Mouse (Mus musculus) liver, embryonic 18 days (tissue): ENCODE results near the gene Tmod1. TPM values are rescaled to one million over a fixed set of nuclear protein-coding genes. Genes with fewer than 3 reads are reported as not detected.

ENCODE experiments used
- polyA plus RNA-seq: library from polyadenylated mRNA; depleted of rRNA; stranded (reverse); fragments of >200 nt; gene quantifications from 2 replicates; pipeline ENCODE4 v1.2.3, GENCODE M21; 2012; rRNA removed

The Tmod1 gene
- 13.1 and 13.7 TPM in 2 replicates for polyA plus RNA-seq

GRCm38 (mm10) chr4:46038892-46039751 is at the start of gene Tmod1:
Tmod1 (plus strand) TSS chr4:46038935.

GRCm38 (mm10) chr4:46138287-46139222 is 99.8 kb downstream of the Tmod1 start, which contains the start of the genes Ncbp1 and Tstd2:
Ncbp1 (plus strand) TSS chr4:46138613.
Tstd2 (minus strand) TSS chr4:46138694.

Other genes with a start within 250 kb of the Tmod1 start
- 46.7 and 48.7 TPM in 2 replicates for gene Aldh1b1, start 239.9 kb upstream of the Tmod1 start, polyA plus RNA-seq
- 0.01 TPM in 1 of 2 replicates, not detected in the other for gene Igfbpl1, start 212.0 kb upstream of the Tmod1 start, polyA plus RNA-seq
- 13.9 and 18.9 TPM in 2 replicates for gene Stra6l, start 190.3 kb upstream of the Tmod1 start, polyA plus RNA-seq
- 0.06 and 0.07 TPM in 2 replicates for gene Ccdc180, start 148.6 kb upstream of the Tmod1 start, polyA plus RNA-seq
- gene Tdrd7, start 73.6 kb upstream of the Tmod1 start, polyA plus RNA-seq: 15.3 and 16.2 TPM in 2 replicates
- 22.7 and 23.9 TPM in 2 replicates for gene Ncbp1, start 99.7 kb downstream of the Tmod1 start, polyA plus RNA-seq
- 6.7 and 6.9 TPM in 2 replicates for gene Tstd2, start 99.8 kb downstream of the Tmod1 start, polyA plus RNA-seq
- 9.3 and 9.9 TPM in 2 replicates for gene Xpa, start 157.4 kb downstream of the Tmod1 start, polyA plus RNA-seq